Mouse (Mus musculus) cortical plate, adult 2 months (tissue): Measurements from ENCODE around the gene Msh4. TPM values are rescaled to one million over a fixed set of nuclear protein-coding genes. Genes with fewer than 3 reads are reported as not detected.

Source experiments
- H3K27ac ChIP-seq: fragments of 200-500 bp; 2 replicates; pipeline ENCODE4 v1.5.1; 2012; ENCODE audit warnings: low read length, control low read depth, inconsistent platforms; ENCODE audit not compliant: insufficient read depth
- H3K4me1 ChIP-seq: fragments of 200-500 bp; 2 replicates; pipeline ENCODE4 v1.6.1; 2011; ENCODE audit warnings: low read length; ENCODE audit not compliant: control insufficient read depth, insufficient read depth
- H3K4me3 ChIP-seq: fragments of 200-500 bp; 2 replicates; pipeline ENCODE4 v1.5.1; 2011; ENCODE audit warnings: mild to moderate bottlenecking, low read length, control low read depth; ENCODE audit not compliant: insufficient read depth
- CTCF ChIP-seq: fragments of 200-500 bp; IDR thresholded peaks from 2 replicates; pipeline ENCODE4 v1.5.1; 2011; ENCODE audit warnings: mild to moderate bottlenecking, control low read depth, low read length; ENCODE audit not compliant: insufficient read depth; ENCODE audit errors: extremely low read depth
- POLR2A ChIP-seq: fragments of 200-500 bp; IDR thresholded peaks from 2 replicates; pipeline ENCODE4 v1.6.1; 2011; ENCODE audit warnings: mild to moderate bottlenecking, low read length, control low read depth; ENCODE audit not compliant: insufficient read depth; ENCODE audit errors: extremely low read depth
- polyA plus RNA-seq: library from polyadenylated mRNA; depleted of rRNA; stranded (reverse); fragments of >200 nt; gene quantifications from 2 replicates; pipeline ENCODE4 v1.2.3, GENCODE M21; 2012

Gene Msh4
- polyA plus RNA-seq, 1 experiment: 0.08 TPM

DNA sequence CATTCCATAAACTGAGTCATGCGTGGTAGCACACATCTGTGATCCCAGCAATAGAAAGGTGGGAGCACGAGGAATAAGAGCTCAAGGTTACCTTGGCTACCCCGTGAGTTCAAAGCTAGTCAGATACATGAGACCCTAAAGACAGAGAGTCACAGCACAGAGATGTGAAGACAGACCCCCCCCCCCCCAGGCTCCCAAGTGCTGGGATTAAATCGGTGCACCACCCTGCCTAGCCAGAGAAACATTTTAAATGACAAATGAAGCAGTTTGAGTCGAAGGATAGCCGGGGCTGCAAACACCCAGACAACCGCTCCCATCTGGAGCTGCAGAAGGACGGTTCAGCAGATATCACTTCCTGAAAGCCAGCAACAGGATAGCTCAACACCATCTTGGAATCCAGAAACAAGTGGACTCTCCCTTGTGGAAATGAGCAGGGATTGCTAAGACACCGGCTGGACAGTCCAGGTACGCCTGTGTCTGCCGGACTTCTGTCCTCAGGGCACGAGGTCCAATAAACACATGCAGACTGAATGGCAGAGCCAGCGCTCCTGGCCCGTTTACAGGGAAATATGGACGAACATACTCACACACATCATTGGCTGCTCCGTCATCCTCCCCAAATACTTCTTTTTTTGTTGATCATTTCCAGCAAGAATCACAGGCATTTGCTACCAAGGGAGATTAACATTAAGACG, 31.3 kb upstream of the Msh4 start:
- no peak overlapping the region for H3K4me3 ChIP-seq
- no peak overlapping the region for H3K27ac ChIP-seq
- no peak for TF ChIP-seq POLR2A
- TF ChIP-seq CTCF: no peak
- peaks cover 5% of the 10 kb centered on the region; the same call in 1 of the 2 replicates for H3K4me1 ChIP-seq

DNA sequence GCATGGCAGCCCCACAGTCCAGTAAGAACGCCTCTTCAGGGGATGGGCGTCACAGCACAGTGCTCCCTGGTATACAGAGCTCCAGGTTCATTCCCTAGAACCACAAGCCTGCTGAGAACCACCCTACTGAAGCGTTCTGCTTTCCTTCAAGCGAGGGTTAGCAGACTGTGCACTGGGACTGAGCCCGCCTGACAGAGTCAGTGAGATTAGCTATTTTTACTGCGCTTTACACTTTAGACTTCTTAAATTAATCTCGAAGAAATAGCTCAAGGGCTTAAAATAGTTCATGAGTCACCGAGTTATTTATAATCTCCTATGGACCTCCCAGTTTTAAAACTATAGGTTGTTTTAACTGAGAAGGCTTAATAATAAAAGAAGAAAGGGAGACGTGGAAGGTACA, 29.9 kb upstream of the Msh4 start:
- no peak for TF ChIP-seq POLR2A
- TF ChIP-seq CTCF: no peak
- no peak overlapping the region for H3K27ac ChIP-seq
- H3K4me3 ChIP-seq: no peak overlapping the region
- peaks cover 5% of the 10 kb centered on the region; the same call in 1 of the 2 replicates for H3K4me1 ChIP-seq

DNA sequence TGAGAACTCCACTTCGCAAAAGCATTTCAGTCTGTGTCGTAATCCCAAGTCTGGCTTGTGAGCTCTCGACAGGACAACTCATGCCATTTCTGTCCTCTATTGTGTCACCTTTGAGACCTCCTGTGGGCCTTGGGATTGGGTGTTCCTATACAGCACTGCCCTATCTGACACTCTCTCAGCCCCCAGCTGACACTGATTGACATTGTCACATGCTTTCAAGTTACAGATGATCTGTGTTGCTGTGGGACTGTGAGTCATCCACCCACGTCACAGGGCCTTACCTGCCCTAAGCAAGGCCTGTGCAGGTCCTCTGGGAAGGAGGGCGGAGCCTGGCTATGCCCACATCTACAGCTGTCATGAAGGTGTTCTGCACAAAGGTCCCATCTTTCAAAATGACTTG, 26.5 kb upstream of the Msh4 start:
- Histone ChIP-seq H3K4me3 (no peak overlapping the region), H3K4me1 (peaks cover 5% of the 10 kb centered on the region; the same call in 1 of the 2 replicates), H3K27ac (no peak overlapping the region)
- TF ChIP-seq POLR2A (no peak), CTCF (no peak)

DNA sequence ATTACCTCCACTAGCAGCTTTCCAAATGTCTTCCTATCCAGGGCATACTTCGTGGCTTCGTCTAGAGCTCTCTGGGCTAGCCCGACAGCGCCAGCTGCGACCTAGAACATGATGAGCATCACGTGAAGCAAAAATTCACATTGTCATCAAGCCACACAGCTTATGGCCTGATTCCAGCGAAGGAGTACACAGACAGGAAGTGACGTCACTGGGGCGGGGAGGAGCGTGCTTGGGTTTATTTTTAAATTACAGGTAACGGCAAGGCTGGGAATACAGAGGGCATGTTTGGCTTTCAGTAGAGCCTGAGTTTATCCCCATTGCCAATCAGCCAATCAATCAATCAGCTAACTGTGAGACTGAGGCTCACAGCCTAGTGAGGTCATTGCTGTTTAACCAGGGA, 23.6 kb upstream of the Msh4 start:
- no peak for TF ChIP-seq CTCF
- no peak for TF ChIP-seq POLR2A
- Histone ChIP-seq H3K27ac (no peak overlapping the region), H3K4me3 (no peak overlapping the region), H3K4me1 (no peaks in the 10 kb centered on the region)

DNA sequence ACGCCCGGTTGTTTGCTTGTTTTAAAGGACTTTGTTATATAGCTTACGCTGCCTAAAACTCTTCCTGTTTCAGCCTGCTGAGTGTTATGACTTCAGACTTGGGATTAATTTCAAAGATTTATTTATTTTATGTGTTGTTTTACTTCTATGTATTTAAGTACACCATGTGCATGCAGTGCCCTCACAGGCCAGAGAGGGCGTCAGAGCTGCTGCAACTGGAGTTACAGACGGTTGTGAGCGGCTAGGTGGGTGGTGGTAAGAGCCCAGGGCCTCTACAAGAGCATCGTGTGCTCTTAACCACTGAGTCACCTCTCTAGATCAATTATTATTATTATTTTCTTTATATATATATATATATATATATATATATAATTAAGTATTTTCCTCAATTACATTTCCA, 20.4 kb upstream of the Msh4 start:
- Histone ChIP-seq H3K4me1 (no peaks in the 10 kb centered on the region), H3K27ac (no peak overlapping the region), H3K4me3 (no peak overlapping the region)
- TF ChIP-seq CTCF (no peak), POLR2A (no peak)

DNA sequence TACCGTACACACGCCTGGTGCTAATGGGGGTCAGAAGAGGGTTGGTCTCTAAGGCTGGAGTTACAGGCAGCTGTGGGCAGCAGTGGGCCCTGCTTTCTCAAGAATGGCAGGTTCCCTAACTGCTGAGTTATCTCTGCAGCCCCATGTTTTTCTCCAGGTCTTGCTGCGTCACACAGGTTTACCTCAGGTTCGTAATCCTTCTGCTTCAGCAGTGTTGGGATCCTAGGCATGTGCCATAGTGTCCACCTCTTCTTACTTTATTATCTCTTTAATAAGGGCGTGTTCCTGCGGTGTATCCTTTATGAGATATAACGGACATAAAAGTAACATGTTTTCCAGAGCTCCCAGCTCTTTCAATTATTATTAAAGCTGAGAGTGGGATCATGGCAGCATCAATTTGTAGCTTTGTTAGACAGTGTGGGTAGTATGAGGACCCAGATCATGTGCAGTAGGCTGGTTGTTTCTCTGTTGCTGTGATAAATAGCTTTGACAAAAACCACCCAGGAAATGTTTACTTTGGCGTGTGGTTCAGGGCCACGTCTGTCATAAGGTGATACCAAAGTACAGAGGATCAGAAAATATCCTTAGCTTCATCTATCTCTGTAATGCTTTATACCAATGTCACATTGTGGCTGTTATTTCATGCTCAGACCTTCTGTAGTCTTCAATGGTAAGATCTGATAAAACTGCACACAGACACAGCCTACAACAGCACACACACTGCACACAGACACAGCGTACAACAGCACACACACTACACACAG, 15.4 kb upstream of the Msh4 start:
- H3K4me3 ChIP-seq: no peak overlapping the region
- TF ChIP-seq POLR2A (no peak), CTCF (no peak)
- H3K27ac ChIP-seq: no peak overlapping the region
- no peaks in the 10 kb centered on the region for H3K4me1 ChIP-seq

DNA sequence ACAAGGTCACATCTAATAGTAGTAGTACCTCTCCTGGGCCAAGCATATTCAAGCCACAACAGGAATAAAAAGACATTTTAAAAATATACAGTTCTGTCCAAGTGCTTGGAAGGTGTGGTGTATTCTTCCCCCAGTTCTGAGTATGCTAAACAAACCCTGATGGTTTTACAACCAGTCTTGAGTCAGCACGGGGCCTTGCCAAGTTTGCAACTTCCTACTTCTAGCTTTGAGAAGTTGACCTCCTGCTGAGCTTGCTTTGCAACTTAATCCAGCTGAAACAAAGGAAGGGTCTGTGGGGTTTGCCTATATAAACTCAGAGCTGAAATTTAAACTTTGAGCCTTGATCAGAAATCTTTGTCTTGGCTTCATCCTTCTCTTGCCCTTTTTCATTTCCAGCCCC, 11.3 kb upstream of the Msh4 start:
- no peak overlapping the region for H3K4me3 ChIP-seq
- H3K27ac ChIP-seq: no peak overlapping the region
- TF ChIP-seq POLR2A (no peak), CTCF (no peak)
- no peaks in the 10 kb centered on the region for H3K4me1 ChIP-seq

DNA sequence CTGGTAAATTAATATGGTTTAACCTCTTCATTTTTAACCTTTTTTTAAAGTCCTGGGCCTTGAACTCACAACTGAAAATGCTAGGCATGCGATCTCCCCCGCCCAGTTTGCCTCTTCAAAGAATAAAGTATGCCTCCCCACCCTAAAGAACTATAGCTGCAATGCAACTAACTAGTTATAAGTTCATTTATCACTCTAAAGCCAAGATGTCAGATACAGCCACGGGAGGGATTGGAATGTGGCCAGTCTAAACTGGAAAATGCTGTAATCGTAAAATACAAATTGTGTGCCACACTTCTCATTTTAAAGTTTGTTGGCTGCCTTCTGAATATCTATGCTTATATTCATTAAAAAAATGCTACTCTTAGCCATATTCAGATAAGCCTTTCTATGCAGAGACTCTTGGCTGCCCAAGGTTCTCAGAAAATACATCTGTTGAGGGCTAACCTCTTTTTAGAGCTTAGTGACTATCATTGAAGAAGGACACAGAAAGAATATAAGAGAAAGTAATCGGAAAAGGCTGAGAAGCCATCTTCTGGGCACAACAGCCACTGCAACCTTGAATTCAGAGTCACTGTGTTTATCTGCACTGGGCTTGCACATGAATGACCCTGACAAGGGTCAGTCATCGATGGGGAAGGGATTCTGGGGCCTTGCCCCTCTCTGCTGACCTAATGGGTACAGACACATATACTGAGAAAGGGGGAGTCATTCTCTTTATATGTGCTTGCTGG, 7.7 kb upstream of the Msh4 start:
- Histone ChIP-seq H3K4me3 (peak overlapping the region; percentile 51; the same call in 1 of the 2 replicates), H3K27ac (no peak overlapping the region), H3K4me1 (peaks cover 10% of the 10 kb centered on the region)
- TF ChIP-seq CTCF (no peak), POLR2A (no peak)

DNA sequence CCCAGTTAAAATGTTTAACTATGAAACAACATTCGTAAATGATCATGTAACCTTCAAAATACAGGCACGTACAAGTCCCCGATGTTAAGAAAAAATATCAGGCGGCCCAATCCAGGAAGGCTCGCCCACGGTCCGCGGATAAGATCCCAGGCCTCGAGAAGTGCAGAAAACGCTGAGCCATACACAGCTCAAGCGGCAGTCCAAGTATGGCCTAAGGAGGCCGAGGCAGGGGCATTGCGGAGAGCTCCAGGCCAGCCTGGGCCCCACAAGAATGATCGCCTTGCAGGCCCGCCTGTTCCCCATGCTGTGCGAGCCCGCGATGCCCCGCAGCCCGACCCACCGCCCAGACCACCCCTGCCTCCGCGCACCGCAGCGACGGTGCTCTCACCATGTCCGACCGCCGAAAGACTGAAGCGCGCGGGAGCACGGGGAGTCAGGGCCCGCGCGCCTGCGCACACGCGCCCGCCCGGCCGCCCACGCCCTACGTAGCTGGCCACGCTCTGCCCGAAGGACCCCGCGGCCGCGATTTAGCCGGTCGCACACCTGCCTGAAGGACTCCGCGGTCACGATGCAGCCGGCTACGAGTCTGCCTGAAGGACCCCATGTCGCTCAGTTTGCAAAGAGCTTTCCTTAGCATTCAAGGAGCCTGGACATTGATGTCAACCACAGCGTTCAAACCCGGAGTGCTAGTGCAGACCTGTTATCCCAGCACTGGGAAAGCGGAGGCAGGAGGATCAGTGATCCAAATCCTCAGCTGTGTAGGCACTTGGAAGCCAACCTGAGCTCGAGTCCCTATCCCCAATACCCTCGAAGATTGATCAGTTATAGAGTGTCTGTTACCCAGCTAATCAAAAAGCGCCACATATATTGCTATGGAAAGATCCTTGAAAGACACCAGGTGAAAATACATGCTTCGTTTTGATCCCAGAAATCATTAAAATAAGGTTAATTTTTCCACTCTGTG, 6.9 kb upstream of the Msh4 start, which contains the start of gene Rabggtb:
TSS of gene Rabggtb (minus strand) at position 464 of the 964 bp plus-strand sequence.
- Histone ChIP-seq H3K4me3 (peak within 1 kb of the TSS; percentile 51), H3K27ac (peak within 1 kb of the TSS; percentile 92), H3K4me1 (peaks cover 10% of the 10 kb centered on the region)
- TF ChIP-seq POLR2A (peak; percentile 96), CTCF (no peak)
